Mouse (Mus musculus) B cell, adult 2 months (primary cell): ENCODE results near the gene Kif1c.

Experiments
- DNase-seq, 2 experiments: peaks; one replicate each; pipeline ENCODE4 v3.0.0; 2022

The Kif1c gene

GRCm38 (mm10) chr11:70699051-70699450 lies 1.3 kb upstream of the Kif1c start:
- no peak for DNase-seq

DNA sequence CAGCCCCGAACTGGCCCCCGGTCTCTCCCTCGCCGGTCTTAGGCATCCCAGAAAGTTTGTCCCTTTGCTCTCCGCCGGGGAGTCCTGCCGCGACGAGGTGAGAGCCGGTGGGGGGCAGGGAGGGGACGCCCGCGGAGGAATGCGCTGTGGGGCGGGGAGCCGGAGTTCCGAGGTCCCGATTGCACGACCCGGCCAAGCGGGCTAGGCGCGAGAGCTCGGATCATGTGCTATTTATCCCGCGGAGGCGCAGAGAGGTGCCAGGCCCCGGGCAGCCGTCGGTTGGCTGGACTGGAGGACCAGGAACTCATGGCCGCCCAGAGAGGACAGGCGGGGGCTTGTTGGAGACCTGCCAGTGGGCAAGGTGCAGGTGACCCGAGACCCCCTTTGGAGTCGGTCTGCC lies 265 bp downstream of the Kif1c start:
- DNase-seq = peak; percentile 54 to 63

DNA sequence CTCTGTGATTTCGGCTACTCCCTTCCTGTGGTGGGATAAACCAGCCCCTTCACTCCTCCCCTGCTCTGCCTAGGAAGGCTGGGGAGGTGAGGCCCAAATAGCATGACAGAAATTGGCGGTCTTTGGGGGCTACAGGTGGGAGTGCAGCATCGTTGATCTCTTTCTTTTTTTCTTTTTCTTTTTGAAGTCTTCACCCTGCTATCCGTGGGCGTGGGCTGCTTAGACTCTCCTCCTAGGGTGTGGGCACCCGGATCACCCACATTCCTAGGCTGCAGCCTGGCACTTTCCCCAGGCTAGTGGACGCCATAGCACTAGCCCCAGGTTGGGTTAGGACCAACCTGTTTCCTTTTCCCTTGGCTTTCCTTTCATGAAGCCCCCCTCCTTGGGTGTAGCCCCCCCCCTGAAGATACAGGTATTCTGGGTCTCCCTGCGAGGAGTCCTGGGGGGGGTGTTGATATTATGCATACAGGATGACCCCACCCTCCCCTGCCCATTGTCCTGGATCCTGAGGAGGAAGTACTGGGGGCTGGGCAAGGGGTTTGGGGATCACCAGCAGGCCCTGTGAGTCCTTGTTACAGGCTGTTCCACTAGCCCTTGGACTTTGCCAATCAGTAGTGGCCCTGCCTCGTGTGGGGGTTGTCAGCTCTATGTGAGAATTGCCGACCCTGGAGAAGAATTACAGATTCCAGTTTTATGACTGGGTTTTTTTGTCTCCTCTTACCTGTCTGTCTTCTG lies 1.0 kb downstream of the Kif1c start:
- no peak for DNase-seq

DNA sequence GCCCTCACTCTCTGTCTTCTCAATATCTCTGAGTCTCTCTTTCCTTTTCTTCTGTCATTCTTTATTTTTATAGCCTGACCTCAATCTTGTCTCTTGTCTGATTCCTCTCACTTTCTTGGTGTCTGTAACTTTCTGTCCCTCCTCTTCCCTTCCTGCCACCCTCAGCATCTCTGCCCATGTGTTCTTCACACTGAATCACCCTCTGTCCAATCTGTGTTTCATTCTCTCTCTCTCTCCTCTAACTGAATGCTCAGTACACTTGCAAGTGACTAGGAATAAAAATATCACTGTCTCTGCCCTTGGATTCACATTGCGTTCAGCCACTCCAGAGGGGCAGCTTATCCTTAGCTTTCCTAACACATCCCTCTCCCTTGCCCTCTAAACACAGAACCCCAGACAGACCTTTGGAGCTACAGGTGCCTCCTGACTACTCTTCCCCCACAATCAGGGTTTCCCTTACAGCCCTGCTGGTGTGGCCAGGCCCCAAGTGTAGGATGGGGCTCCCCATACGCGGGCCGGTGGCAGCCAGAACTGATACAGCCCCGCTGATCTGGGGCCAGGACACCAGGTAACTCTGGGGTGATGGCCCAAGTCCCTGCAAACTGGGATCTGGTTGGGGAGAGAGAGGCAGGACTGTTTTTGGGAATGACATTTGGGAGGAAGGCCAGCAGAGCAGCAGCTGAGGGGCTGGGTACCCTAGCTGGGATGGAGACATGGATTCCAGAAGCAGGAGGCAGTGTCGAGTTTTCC lies 1.8 kb downstream of the Kif1c start:
- DNase-seq = no peak

DNA sequence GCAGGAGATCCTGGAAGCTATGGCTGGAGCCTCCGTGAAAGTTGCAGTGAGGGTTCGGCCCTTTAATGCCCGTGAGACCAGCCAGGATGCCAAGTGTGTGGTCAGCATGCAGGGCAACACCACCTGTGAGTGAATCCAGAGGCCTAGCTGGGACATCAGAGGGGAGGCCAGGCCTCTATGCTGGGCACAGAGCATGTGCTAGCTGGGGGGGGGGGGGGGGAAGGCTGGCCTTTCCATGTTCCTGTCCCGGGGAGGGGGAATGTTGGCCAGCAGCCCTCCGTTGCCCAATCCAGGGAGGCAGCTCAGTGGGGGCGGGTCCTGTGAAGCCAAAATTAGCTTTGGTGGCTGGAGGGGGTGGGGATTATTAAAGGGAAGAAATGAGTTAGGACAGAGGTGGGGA lies 2.4 kb downstream of the Kif1c start:
- no peak for DNase-seq

- no peak for DNase-seq
Observed at GRCm38 (mm10) chr11:70706127-70706526, 5.8 kb downstream of the Kif1c start.

DNA sequence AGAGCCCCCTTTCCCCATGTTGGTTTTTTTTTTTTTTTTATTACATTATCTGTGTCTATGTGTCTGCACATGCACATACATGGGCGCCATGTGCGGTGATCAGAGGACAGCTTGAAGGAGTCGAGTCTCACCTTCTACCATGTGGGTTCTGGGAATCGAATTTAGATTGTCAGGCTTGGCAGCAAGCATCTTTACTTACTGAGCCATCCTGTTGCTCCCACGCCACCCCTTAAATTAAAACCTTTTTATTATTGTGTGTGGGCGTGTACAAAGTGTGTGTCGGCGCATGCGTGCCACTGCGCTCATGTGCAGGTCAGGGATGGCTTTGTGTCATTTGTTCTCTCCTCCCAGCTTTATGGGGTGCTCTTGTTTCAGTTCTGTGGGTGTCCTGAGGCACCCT lies 10.7 kb downstream of the Kif1c start:
- no peak for DNase-seq

DNA sequence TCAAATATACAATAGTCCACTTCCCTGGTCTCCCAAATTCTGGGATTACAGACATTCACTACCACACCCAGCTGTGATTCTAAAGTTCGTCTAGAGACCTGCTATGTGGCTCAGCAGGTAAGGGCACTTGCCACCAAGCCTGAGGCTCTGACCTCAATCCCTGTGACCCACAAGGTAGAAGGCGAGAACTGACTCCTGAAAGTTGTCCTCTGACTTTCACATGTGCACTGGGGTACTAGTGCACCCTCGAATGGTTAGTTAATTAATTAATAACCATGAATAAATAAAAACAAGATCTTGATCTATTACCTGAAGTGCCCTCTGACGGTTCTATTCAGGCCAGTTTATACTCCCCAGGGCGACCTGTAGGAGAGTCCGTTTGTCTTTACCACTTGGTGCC lies 12.9 kb downstream of the Kif1c start:
- DNase-seq = no peak

DNA sequence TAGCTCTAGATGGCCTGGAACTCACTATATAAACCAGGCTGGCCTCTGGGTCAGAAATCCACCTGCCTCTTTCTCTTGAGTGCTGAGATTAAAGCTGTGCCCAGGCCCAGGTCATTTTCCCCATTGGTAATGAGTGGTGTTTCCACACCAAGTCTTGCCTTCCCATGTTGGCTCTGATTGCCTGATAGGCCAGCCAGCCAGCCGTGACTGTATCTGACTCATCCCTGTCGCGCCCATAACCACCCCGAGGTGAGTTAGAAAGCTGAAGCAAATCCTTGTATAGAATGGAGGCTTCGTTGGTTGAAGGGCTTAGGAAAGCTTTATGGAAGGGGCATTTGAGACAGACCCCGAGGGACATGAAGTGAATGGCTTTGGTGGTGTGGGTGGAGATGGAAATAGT lies 15.5 kb downstream of the Kif1c start:
- no peak for DNase-seq

DNA sequence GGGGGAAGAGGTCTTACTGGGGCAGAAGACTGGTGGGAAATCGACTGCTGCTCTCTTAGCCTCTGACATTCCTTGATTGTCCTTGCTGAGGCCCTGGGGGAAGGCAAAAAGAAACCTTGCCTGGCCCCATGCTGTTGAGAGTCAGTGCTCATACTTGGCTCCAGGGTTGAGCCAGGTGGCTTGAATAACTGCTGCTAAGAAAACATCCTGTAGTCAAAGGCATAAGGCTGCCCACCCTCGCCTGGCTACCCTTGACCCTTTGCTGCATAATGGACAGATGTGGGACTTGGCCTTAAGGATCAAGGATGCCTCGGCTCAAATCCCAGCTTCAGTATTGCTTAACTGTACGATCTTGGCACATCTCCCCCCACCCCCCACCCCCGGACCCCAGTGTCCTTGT lies 18.1 kb downstream of the Kif1c start:
- no peak for DNase-seq

DNA sequence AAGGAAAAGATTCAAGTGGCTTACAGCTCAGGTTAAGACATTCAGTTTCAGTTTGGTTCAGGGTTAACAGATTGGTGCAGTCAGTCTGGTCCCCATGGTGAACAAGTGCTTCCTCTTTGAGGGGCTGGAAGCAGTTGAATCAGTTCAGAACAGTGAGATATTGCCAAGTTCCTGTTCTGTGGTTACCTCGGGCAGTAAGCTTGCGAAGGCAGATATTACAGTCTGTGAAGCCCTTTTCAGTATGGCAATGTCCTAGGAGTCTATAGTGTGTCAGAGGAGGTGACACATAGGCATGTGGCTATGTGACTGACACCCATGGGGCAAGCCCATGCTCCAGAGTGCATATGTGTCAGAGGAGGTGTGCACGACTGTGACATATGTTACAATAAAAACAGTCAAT lies 20.2 kb downstream of the Kif1c start:
- peak; percentile 37 to 50 for DNase-seq

- no peak for DNase-seq
Observed at GRCm38 (mm10) chr11:70721072-70721471, 20.7 kb downstream of the Kif1c start.

GRCm38 (mm10) chr11:70724706-70725105 lies 24.4 kb downstream of the Kif1c start:
- DNase-seq = no peak

DNA sequence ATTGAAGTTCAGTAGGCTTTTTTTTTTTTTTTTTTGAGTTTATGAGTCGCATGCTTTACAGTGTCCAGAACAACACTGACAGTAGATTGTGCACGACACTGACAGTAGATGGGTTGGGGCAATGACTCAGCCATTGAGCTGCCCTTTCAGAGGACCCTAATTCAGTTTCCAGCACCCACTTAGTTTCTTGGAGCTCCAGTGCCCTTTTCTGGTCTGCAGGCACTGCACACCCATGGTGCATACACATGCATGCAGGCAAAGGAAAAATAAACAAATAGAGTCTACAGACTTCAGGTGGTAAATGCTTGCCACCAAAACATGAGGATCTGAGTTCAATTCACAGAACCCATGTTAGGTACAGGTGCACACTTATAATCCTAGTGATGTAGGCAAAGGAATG lies 26.2 kb downstream of the Kif1c start:
- DNase-seq = no peak

DNA sequence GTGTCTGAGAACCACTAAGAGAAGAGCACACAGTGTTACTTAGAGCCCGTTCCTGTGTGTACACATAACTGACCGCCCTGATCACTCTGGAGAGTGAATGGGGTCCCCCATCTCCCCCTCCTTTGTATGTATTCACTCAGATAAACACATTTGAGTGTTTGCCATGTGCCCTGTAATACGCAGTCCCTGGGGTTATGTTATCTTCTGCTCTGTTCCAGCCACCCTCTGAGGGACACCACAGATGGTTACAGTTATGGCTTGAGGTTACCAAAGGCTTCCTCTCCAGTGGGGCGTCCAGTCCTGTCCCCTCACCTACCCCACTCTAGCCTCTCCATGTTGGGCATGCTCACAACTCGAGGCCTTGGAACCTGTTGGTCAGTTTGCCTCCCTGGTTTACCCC lies 27.0 kb downstream of the Kif1c start:
- DNase-seq = no peak

- DNase-seq = no peak
Observed at GRCm38 (mm10) chr11:70730427-70731038, 30.2 kb downstream of the Kif1c start.

- DNase-seq = no peak
Observed at GRCm38 (mm10) chr11:70731178-70731577, 30.8 kb downstream of the Kif1c start.

DNA sequence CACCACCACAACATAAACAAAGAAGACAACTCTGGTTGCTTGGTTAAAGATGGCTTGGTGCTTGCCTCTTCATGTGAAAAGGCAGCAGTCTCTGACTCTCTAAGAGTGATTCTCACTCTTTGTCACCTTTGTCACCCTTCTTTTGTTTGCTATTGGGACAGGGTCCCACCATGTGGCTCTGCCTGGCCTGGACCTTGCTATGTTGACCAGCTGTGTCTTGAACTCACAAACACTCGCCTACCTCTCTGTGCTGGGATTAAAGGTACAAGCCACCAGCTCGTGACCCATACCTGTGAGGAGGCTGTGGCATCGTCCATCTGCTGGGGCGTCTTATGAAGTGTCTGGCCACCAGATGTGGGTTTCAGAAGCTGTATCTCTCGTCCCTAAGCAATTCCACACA lies 32.9 kb downstream of the Kif1c start:
- no peak for DNase-seq

DNA sequence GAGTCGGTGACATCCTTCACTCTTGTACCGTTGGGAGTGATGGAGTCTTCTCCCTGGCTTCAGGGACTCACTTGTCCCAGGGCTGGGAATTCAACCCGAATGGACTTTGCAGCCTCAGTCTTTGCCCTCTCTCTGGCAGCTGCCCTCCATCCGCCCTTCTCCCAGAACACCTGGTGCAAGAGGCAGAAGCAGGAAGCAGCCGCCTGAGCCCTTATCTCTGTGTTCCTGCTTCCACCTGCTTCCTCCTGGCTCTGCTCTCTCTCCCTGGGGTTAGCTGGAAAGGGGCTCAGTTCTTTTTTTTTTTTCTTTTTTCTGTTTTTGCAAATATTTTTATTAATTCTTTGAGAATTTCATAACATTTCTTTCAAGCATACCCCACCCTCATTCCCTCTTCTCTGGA lies 37.4 kb downstream of the Kif1c start:
- no peak for DNase-seq

DNA sequence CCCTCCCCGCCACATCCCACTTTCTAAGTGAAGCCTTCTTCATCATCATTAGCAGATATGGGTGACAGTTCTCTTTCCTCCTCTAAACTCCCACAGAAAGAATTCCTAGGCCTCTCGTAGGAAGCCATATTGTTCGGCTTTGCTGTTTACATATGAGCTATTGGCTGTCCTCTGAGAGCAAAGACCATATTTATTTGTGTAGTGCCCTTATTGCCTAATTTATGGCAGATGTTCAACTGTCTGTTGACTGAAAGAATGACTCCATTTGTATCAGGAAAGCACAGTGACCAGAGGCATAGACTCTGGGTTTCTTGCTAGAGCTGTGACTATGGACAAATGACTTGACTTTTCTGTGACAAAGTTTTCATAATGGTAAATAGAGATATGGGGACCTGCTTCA lies 41.3 kb downstream of the Kif1c start:
- DNase-seq = no peak

DNA sequence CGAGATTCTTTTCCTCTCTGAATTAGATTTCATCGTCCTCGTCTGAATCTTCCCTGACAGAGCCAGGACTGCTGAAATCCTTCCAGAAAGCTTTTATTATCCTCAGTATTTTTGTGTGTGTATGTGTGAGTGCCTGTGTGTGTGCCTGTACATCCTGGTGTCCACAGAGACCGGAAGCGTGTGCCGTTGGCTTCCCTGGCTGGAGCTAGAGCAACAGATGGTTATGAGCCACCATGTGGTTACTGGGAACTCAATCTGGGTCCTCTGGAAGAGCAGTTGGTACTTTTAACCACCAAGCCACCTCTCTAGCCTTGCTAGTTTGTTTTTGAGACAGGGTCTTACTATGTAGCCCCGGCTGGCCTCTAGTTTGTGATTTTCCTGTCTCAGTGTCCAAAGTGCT lies 41.8 kb downstream of the Kif1c start:
- DNase-seq = no peak

DNA sequence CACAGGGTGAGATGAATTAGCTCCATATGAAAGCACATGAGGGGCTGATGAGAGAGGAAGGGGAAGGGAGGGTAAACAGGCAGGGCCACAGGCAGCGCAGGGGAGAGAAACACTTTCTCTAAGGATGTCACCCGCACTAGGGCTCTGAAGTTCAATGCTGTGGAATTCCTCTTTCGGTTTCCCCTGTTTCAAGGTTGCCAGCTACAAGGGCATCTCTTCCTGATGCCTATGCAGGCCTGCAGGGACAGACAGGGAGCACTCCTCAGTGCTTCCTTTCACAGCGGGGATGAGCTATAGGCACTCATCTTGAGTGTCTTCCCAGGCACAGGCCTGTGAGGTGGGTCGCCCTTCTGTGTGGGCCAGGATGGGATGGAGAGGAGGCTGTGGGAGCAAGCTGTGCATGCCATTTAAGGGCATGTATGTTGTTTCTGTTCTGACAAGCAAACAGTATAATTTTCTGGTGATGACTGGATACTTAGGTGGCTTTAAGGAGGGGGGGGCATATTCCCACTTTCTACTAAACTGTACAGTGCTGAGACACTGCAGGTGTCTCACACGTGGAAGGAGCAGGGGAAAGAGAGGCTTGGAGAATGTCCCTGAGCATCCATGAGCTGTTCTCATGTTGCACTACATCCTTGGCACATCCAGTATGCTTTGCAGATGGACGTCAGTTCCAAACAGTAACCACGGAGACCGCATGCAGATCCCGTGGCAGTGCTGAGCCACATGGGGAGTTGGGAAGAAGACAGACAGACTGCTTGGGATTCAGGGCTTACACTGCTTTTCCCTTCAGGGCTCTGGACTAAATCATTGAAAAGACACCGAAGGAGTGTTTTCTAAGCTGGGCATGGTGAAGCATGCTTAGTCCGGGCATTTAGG lies 42.5 kb downstream of the Kif1c start:
- no peak for DNase-seq

DNA sequence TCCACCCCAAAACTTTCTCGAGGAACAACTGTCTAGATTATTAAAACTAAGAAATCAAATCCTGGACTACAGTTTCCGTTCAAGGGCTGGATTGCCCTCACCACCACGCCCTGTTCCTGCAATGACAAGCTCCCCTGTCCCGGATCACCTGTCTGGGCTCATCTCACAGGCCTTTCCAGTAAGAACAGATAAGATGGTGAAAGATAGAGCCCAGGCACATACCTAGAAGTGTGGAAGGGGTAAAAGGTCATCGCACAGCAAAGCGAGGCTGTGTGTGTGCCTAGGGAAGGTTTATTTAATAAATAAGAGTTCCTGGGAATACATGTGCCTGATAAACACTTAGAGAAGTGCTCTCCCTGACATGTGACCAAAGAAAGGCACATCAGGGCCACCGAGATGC lies 45.3 kb downstream of the Kif1c start:
- no peak for DNase-seq
